Mouse (Mus musculus) small intestine, adult 2 months (tissue): ENCODE data around the gene Obscn. TPM values are rescaled to one million over a fixed set of nuclear protein-coding genes. Genes with fewer than 3 reads are reported as not detected.

ENCODE experiments used
- H3K27ac ChIP-seq: fragments of 200-500 bp; 2 replicates; pipeline ENCODE4 v1.5.1; 2012; ENCODE audit warnings: low read depth, low read length, control low read depth, inconsistent platforms; ENCODE audit not compliant: insufficient read depth
- H3K27me3 ChIP-seq: fragments of 200-500 bp; 2 replicates; pipeline ENCODE4 v1.6.1; 2012; ENCODE audit warnings: mild to moderate bottlenecking, moderate library complexity, low read length, inconsistent platforms; ENCODE audit not compliant: control insufficient read depth, insufficient read depth
- H3K36me3 ChIP-seq: fragments of 200-500 bp; 2 replicates; pipeline ENCODE4 v1.6.1; 2012; ENCODE audit warnings: mild to moderate bottlenecking, low read length, control low read depth, inconsistent platforms; ENCODE audit not compliant: control insufficient read depth, insufficient read depth
- H3K4me1 ChIP-seq: fragments of 200-500 bp; 2 replicates; pipeline ENCODE4 v1.6.1; 2012; ENCODE audit warnings: low read length, inconsistent platforms, mixed read lengths; ENCODE audit not compliant: control insufficient read depth, insufficient read depth, insufficient read length
- H3K4me3 ChIP-seq: fragments of 200-500 bp; 2 replicates; pipeline ENCODE4 v1.5.1; 2012; ENCODE audit warnings: low read depth, mild to moderate bottlenecking, control low read depth, inconsistent platforms, low read length, moderate library complexity
- CTCF ChIP-seq: fragments of 200-500 bp; IDR thresholded peaks from 2 replicates; pipeline ENCODE4 v1.5.1; 2012; ENCODE audit warnings: low read depth, mild to moderate bottlenecking, control low read depth, inconsistent platforms, low read length, moderate library complexity, mixed read lengths; ENCODE audit not compliant: insufficient replicate concordance, insufficient read length; ENCODE audit errors: extremely low read depth
- POLR2A ChIP-seq: fragments of 200-500 bp; IDR thresholded peaks from 2 replicates; pipeline ENCODE4 v1.6.1; 2012; ENCODE audit warnings: low read depth, mild to moderate bottlenecking, control low read depth, inconsistent platforms, low read length, moderate library complexity
- WGBS: fragments of 180-500 bp; shearing (Covaris S2); methylation state at CpG from one replicate; pipeline ENCODE4 v1.1.7; 2018; 5-methylcytosine and 5-hydroxymethylcytosine counted together
- polyA plus RNA-seq: library from polyadenylated mRNA; depleted of rRNA; stranded (reverse); fragments of >200 nt; gene quantifications from 2 replicates; pipeline ENCODE4 v1.2.3, GENCODE M21; 2012

The Obscn gene
- polyA plus RNA-seq, 1 experiment = 1.2 TPM

- Histone ChIP-seq H3K4me1 (peaks cover 3% of the 10 kb centered on the region; the same call in 1 of the 2 replicates), H3K27me3 (no peaks in the 10 kb centered on the region), H3K4me3 (no peak overlapping the region), H3K27ac (no peak overlapping the region), H3K36me3 (no peaks in the 10 kb centered on the region)
- WGBS = 78% methylated on average over 4 of the region's 4 CpGs
- no peak for TF ChIP-seq CTCF
These were observed 34.3 kb upstream of the Obscn start for GRCm38 (mm10) chr11:59170549-59170948.

- Histone ChIP-seq H3K27ac (no peak overlapping the region), H3K4me3 (no peak overlapping the region), H3K27me3 (no peaks in the 10 kb centered on the region), H3K4me1 (peaks cover 6% of the 10 kb centered on the region; the same call in 1 of the 2 replicates), H3K36me3 (no peaks in the 10 kb centered on the region)
- 76% methylated on average over 3 of the region's 3 CpGs for WGBS
- no peak for TF ChIP-seq CTCF
- TF ChIP-seq POLR2A = no peak
These were observed 33.6 kb upstream of the Obscn start for GRCm38 (mm10) chr11:59169807-59170206.

- Histone ChIP-seq H3K4me1 (peaks cover 13% of the 10 kb centered on the region), H3K27me3 (no peaks in the 10 kb centered on the region), H3K27ac (peak overlapping the region; percentile 12; the same call in 1 of the 2 replicates), H3K36me3 (no peaks in the 10 kb centered on the region), H3K4me3 (no peak overlapping the region)
- 23% methylated on average over 2 of the region's 2 CpGs for whole genome bisulfite sequencing
- TF ChIP-seq POLR2A (no peak), CTCF (no peak)
These were observed 29.5 kb upstream of the Obscn start for GRCm38 (mm10) chr11:59165616-59166241.

- H3K36me3 ChIP-seq = no peaks in the 10 kb centered on the region
- WGBS = 25% methylated on average over 9 of the region's 9 CpGs
- TF ChIP-seq POLR2A = no peak
- no peak for TF ChIP-seq CTCF
- H3K27ac ChIP-seq = peak overlapping the region; percentile 100
- H3K4me3 ChIP-seq = peak overlapping the region; percentile 20
- no peaks in the 10 kb centered on the region for H3K27me3 ChIP-seq
- H3K4me1 ChIP-seq = peaks cover 13% of the 10 kb centered on the region
These were observed 28.2 kb upstream of the Obscn start for GRCm38 (mm10) chr11:59164384-59164783.

- no peak for TF ChIP-seq CTCF
- TF ChIP-seq POLR2A = peak; percentile 60; the same call in 1 of the 2 replicates
- Histone ChIP-seq H3K27ac (peak within 1 kb of the TSS; percentile 100), H3K4me1 (peaks cover 13% of the 10 kb centered on the region), H3K36me3 (peaks cover 3% of the 10 kb centered on the region; the same call in 1 of the 2 replicates), H3K4me3 (peak within 1 kb of the TSS; percentile 89), H3K27me3 (no peaks in the 10 kb centered on the region)
- WGBS = under 1% methylated on average over 68 of the region's 68 CpGs
These were observed 27.3 kb upstream of the Obscn start, which contains the start of gene Iba57 for GRCm38 (mm10) chr11:59163255-59164236. TSS of gene Iba57 (minus strand) at chr11:59163739.

GRCm38 (mm10) chr11:59162443-59163254 is 26.4 kb upstream of the Obscn start:
- H3K4me3 ChIP-seq = peak overlapping the region; percentile 89
- 18% methylated on average over 9 of the region's 9 CpGs for WGBS
- H3K36me3 ChIP-seq = peaks cover 11% of the 10 kb centered on the region; the same call in 1 of the 2 replicates
- no peaks in the 10 kb centered on the region for H3K27me3 ChIP-seq
- H3K27ac ChIP-seq = peak overlapping the region; percentile 72
- peaks cover 13% of the 10 kb centered on the region for H3K4me1 ChIP-seq
- TF ChIP-seq POLR2A (no peak), CTCF (no peak)

GRCm38 (mm10) chr11:59161398-59161797 is 25.2 kb upstream of the Obscn start:
- Histone ChIP-seq H3K4me1 (peaks cover 11% of the 10 kb centered on the region), H3K36me3 (peaks cover 16% of the 10 kb centered on the region; the same call in 1 of the 2 replicates), H3K4me3 (no peak overlapping the region), H3K27ac (no peak overlapping the region), H3K27me3 (no peaks in the 10 kb centered on the region)
- TF ChIP-seq CTCF (no peak), POLR2A (no peak)
- 78% methylated on average over 5 of the region's 5 CpGs for WGBS
